Mouse (Mus musculus) erythroid progenitor cell, adult 5-6 weeks (primary cell): ENCODE data around the gene Fam111a. TPM values are rescaled to one million over a fixed set of nuclear protein-coding genes. Genes with fewer than 3 reads are reported as not detected.
"Not testable (repeated sequence)": the region's sequence is repeated elsewhere in the genome, so short reads cannot be mapped to it uniquely, and the experiment has no call there.

ENCODE experiments used
- ATAC-seq: replicated peaks from 2 replicates; pipeline ENCODE4 v1.8.0; 2016; ENCODE audit warnings: moderate number of reproducible peaks, mild to moderate bottlenecking, moderate TSS enrichment, inconsistent platforms; ENCODE audit not compliant: poor library complexity, low FRiP score, severe bottlenecking
- total RNA-seq, 2 experiments: library from RNA; stranded (forward) in 1 of 2; stranded (reverse) in 1 of 2; fragments of 150-400 nt in 1 of 2; fragments of 186-747, 209-891 nt in 1 of 2; gene quantifications; 2 replicates each; pipeline versions ENCODE4 v1.2.3 to v1.2.4; 2015 to 2017; ENCODE audit warnings: low replicate concordance in 2 of 2

Fam111a gene
- total RNA-seq (2015; ENCODE audit: low replicate concordance) (154 and 179 TPM in 2 replicates), total RNA-seq (2017; ENCODE audit: low replicate concordance) (182 and 186 TPM in 2 replicates)

GRCm38 (mm10) chr19:12545440-12545839 lies at the start of gene Fam111a:
Gene Fam111a, plus strand, starts transcription at chr19:12545740.
- not testable (repeated sequence) for ATAC-seq

GRCm38 (mm10) chr19:12496241-12496640 lies 49.3 kb upstream of the Fam111a start:
- ATAC-seq: no peak

- no peak for ATAC-seq
These were observed 47.6 kb upstream of the Fam111a start for GRCm38 (mm10) chr19:12497909-12498308.

GRCm38 (mm10) chr19:12498321-12498720 lies 47.2 kb upstream of the Fam111a start:
- no peak for ATAC-seq

GRCm38 (mm10) chr19:12498941-12499340 lies 46.6 kb upstream of the Fam111a start:
- no peak for ATAC-seq

- no peak for ATAC-seq
These were observed 46.1 kb upstream of the Fam111a start for GRCm38 (mm10) chr19:12499485-12499884.

- ATAC-seq: no peak
These were observed 45.4 kb upstream of the Fam111a start for GRCm38 (mm10) chr19:12500124-12500523.

GRCm38 (mm10) chr19:12500881-12501311 lies 44.6 kb upstream of the Fam111a start:
- no peak for ATAC-seq

- peak; percentile 83 for ATAC-seq
These were observed 43.9 kb upstream of the Fam111a start, which contains the start of gene Dtx4 for GRCm38 (mm10) chr19:12501370-12502347. Gene Dtx4, minus strand, starts transcription at chr19:12501454.

- ATAC-seq: no peak
These were observed 42.8 kb upstream of the Fam111a start for GRCm38 (mm10) chr19:12502756-12503155.

GRCm38 (mm10) chr19:12514621-12515020 lies 30.9 kb upstream of the Fam111a start:
- ATAC-seq: no peak

GRCm38 (mm10) chr19:12517671-12518540 lies 27.6 kb upstream of the Fam111a start:
- no peak for ATAC-seq

GRCm38 (mm10) chr19:12518541-12518890 lies 27.0 kb upstream of the Fam111a start:
- ATAC-seq: no peak

GRCm38 (mm10) chr19:12523377-12523776 lies 22.2 kb upstream of the Fam111a start:
- no peak for ATAC-seq

GRCm38 (mm10) chr19:12537168-12537567 lies 8.4 kb upstream of the Fam111a start:
- ATAC-seq: no peak

- ATAC-seq: no peak
These were observed 5.6 kb upstream of the Fam111a start for GRCm38 (mm10) chr19:12539975-12540374.

GRCm38 (mm10) chr19:12540727-12541126 lies 4.8 kb upstream of the Fam111a start:
- ATAC-seq: no peak

- no peak for ATAC-seq
These were observed 3.9 kb upstream of the Fam111a start for GRCm38 (mm10) chr19:12541644-12542043.

- no peak for ATAC-seq
These were observed 3.6 kb downstream of the Fam111a start for GRCm38 (mm10) chr19:12549166-12549565.
